Mouse (Mus musculus) hindbrain, embryonic 11.5 days (tissue): ENCODE results near the gene Fam171a2. TPM values are rescaled to one million over a fixed set of nuclear protein-coding genes. Genes with fewer than 3 reads are reported as not detected.

Experiments used
- ATAC-seq: fragments of 200-750 bp; cut with Nextera tagmentation; 2 replicates; pipeline ENCODE4 v1.8.0; 2017; ENCODE audit warnings: mild to moderate bottlenecking, moderate TSS enrichment, moderate library complexity; ENCODE audit not compliant: low FRiP score
- DNase-seq: peaks from one replicate; pipeline ENCODE4 v3.0.0-alpha.2; 2015; ENCODE audit warnings: low spot score
- H3K27ac ChIP-seq: fragments of 300-500 bp; sonication (generic); 2 replicates; pipeline ENCODE4 v1.5.1; 2014; ENCODE audit warnings: mild to moderate bottlenecking, low read depth, low read length
- H3K27me3 ChIP-seq: fragments of 300-500 bp; sonication (generic); 2 replicates; pipeline ENCODE4 v1.6.1; 2014; ENCODE audit warnings: mild to moderate bottlenecking, low read length, moderate library complexity, mixed read lengths; ENCODE audit not compliant: control insufficient read depth, insufficient read depth
- H3K36me3 ChIP-seq: fragments of 300-500 bp; sonication (generic); 2 replicates; pipeline ENCODE4 v1.6.1; 2014; ENCODE audit warnings: mild to moderate bottlenecking, low read length, moderate library complexity, mixed read lengths; ENCODE audit not compliant: control insufficient read depth, insufficient read depth
- H3K4me1 ChIP-seq: fragments of 300-500 bp; sonication (generic); replicated peaks from 2 replicates; pipeline ENCODE4 v1.6.1; 2014; ENCODE audit warnings: low read length, mixed read lengths; ENCODE audit not compliant: control insufficient read depth, insufficient read depth
- H3K4me2 ChIP-seq: fragments of 300-500 bp; sonication (generic); replicated peaks from 2 replicates; pipeline ENCODE4 v1.6.1; 2014; ENCODE audit warnings: mild to moderate bottlenecking, low read depth, low read length
- H3K4me3 ChIP-seq: fragments of 300-500 bp; sonication (generic); 2 replicates; pipeline ENCODE4 v1.5.1; 2014; ENCODE audit warnings: low read depth, low read length
- H3K9ac ChIP-seq: fragments of 300-500 bp; sonication (generic); 2 replicates; pipeline ENCODE4 v1.6.1; 2014; ENCODE audit warnings: low read depth, low read length
- H3K9me3 ChIP-seq: fragments of 300-500 bp; sonication (generic); 2 replicates; pipeline ENCODE4 v1.6.1; 2016; ENCODE audit warnings: low read length; ENCODE audit not compliant: control insufficient read depth
- WGBS: fragments of 180-500 bp; shearing (Covaris S2); extraction: QIAGEN DNeasy Blood & Tissue Kit; methylation state at CpG from one replicate; pipeline ENCODE4 v1.1.7; 2014; 5-methylcytosine and 5-hydroxymethylcytosine counted together
- polyA plus RNA-seq: library from polyadenylated mRNA; unstranded; fragments of >200 nt; fragmentation: Nextera tagmentation; extraction: Ambion mirVana; gene quantifications from 2 replicates; pipeline ENCODE4 v1.2.1, GENCODE M21; 2014

Fam171a2 gene
- polyA plus RNA-seq, 1 experiment from 2014 or later: 11.7 TPM

- H3K9me3 ChIP-seq: no peaks in the 10 kb centered on the region
- peaks cover 3% of the 10 kb centered on the region; the same call in 1 of the 2 replicates for H3K36me3 ChIP-seq
- H3K4me2 ChIP-seq: peak overlapping the region; percentile 83
- H3K27ac ChIP-seq: peak overlapping the region; percentile 82
- DNase-seq (peak; percentile 95), ATAC-seq (peak; percentile 73)
- peak overlapping the region; percentile 78 for H3K4me3 ChIP-seq
- peak overlapping the region; percentile 85 for H3K9ac ChIP-seq
- H3K27me3 ChIP-seq: no peaks in the 10 kb centered on the region
- under 1% methylated on average over 55 of the region's 85 CpGs for WGBS
- peaks cover 12% of the 10 kb centered on the region for H3K4me1 ChIP-seq
These were observed 40.3 kb downstream of the Fam171a2 start for GRCm38 (mm10) chr11:102406900-102407833.

- peak overlapping the region; percentile 82; the same call in 1 of the 2 replicates for H3K27ac ChIP-seq
These were observed 41.1 kb downstream of the Fam171a2 start for GRCm38 (mm10) chr11:102406401-102406800.

GRCm38 (mm10) chr11:102405544-102406285, 41.8 kb downstream of the Fam171a2 start:
- Histone ChIP-seq H3K27me3 (no peaks in the 10 kb centered on the region), H3K9ac (peak overlapping the region; percentile 85; the same call in 1 of the 2 replicates), H3K36me3 (peaks cover 3% of the 10 kb centered on the region; the same call in 1 of the 2 replicates), H3K9me3 (no peaks in the 10 kb centered on the region), H3K4me3 (0 out of 2 replicates have a peak overlapping the region, but pooled peaks have one; percentile 78), H3K27ac (no peak overlapping the region), H3K4me1 (peaks cover 12% of the 10 kb centered on the region), H3K4me2 (peak overlapping the region; percentile 83)
- ATAC-seq (no peak), DNase-seq (no peak)
- WGBS: 85% methylated on average over 11 of the region's 11 CpGs

More at GRCm38 (mm10) chr11:102406401-102406800, 41.1 kb downstream of the Fam171a2 start:
- Histone ChIP-seq H3K4me3 (peak overlapping the region; percentile 78), H3K4me1 (peaks cover 12% of the 10 kb centered on the region), H3K36me3 (peaks cover 3% of the 10 kb centered on the region; the same call in 1 of the 2 replicates), H3K9ac (peak overlapping the region; percentile 85), H3K4me2 (peak overlapping the region; percentile 83), H3K9me3 (no peaks in the 10 kb centered on the region), H3K27me3 (no peaks in the 10 kb centered on the region)
- WGBS: 15% methylated on average over 3 of the region's 3 CpGs
- no peak for ATAC-seq
- DNase-seq: no peak

GRCm38 (mm10) chr11:102404161-102405010, 43.1 kb downstream of the Fam171a2 start:
- peaks cover 3% of the 10 kb centered on the region; the same call in 1 of the 2 replicates for H3K36me3 ChIP-seq
- H3K27ac ChIP-seq: no peak overlapping the region
- no peaks in the 10 kb centered on the region for H3K9me3 ChIP-seq
- DNase-seq (no peak), ATAC-seq (no peak)
- H3K4me2 ChIP-seq: 0 out of 2 replicates have a peak overlapping the region, but pooled peaks have one; percentile 11
- WGBS: 81% methylated on average over 18 of the region's 18 CpGs
- peaks cover 17% of the 10 kb centered on the region for H3K4me1 ChIP-seq
- no peak overlapping the region for H3K4me3 ChIP-seq
- peaks cover 8% of the 10 kb centered on the region for H3K27me3 ChIP-seq
- H3K9ac ChIP-seq: 0 out of 2 replicates have a peak overlapping the region, but pooled peaks have one; percentile 19

- WGBS: 94% methylated on average over 11 of the region's 11 CpGs
- Histone ChIP-seq H3K4me2 (no peak overlapping the region), H3K4me1 (peaks cover 17% of the 10 kb centered on the region), H3K9me3 (no peaks in the 10 kb centered on the region), H3K27me3 (peaks cover 11% of the 10 kb centered on the region), H3K36me3 (peaks cover 3% of the 10 kb centered on the region; the same call in 1 of the 2 replicates), H3K9ac (no peak overlapping the region), H3K27ac (no peak overlapping the region), H3K4me3 (no peak overlapping the region)
- no peak for ATAC-seq
- DNase-seq: no peak
These were observed 43.8 kb downstream of the Fam171a2 start for GRCm38 (mm10) chr11:102403657-102404056.

GRCm38 (mm10) chr11:102401898-102402500, 45.5 kb downstream of the Fam171a2 start:
- Histone ChIP-seq H3K27ac (0 out of 2 replicates have a peak overlapping the region, but pooled peaks have one; percentile 39), H3K4me2 (no peak overlapping the region), H3K4me1 (peaks cover 17% of the 10 kb centered on the region), H3K27me3 (peaks cover 13% of the 10 kb centered on the region), H3K9ac (no peak overlapping the region), H3K9me3 (no peaks in the 10 kb centered on the region), H3K4me3 (no peak overlapping the region), H3K36me3 (peaks cover 3% of the 10 kb centered on the region; the same call in 1 of the 2 replicates)
- WGBS: 57% methylated on average over 10 of the region's 12 CpGs
- no peak for ATAC-seq
- DNase-seq: peak; percentile 37

GRCm38 (mm10) chr11:102400513-102401084, 46.9 kb downstream of the Fam171a2 start:
- WGBS: 33% methylated on average over 12 of the region's 12 CpGs
- no peaks in the 10 kb centered on the region for H3K9me3 ChIP-seq
- ATAC-seq (peak; percentile 38; the same call in 1 of the 2 replicates), DNase-seq (no peak)
- H3K4me1 ChIP-seq: peaks cover 12% of the 10 kb centered on the region
- H3K4me2 ChIP-seq: no peak overlapping the region
- H3K27ac ChIP-seq: no peak overlapping the region
- peaks cover 3% of the 10 kb centered on the region; the same call in 1 of the 2 replicates for H3K36me3 ChIP-seq
- peaks cover 13% of the 10 kb centered on the region for H3K27me3 ChIP-seq
- H3K9ac ChIP-seq: no peak overlapping the region
- H3K4me3 ChIP-seq: no peak overlapping the region
